Mouse (Mus musculus): ENCODE measurements around the gene Peak1. TPM values are rescaled to one million over a fixed set of nuclear protein-coding genes. Genes with fewer than 3 reads are reported as not detected.
A peak's percentile ranks its signal among the peaks of the same experiment; 100 is the strongest.

Gene Peak1
- polyA plus RNA-seq, 1 experiment from 2014 or later: 10.1 TPM

- H3K4me1 ChIP-seq (replicated peaks): peaks cover 8% of the 10 kb centered on the region
- peak overlapping the region; percentile 61 for H3K4me2 ChIP-seq (replicated peaks)
- under 1% methylated on average over 82 of the region's 82 CpGs for WGBS
- H3K9me3 ChIP-seq: no peaks in the 10 kb centered on the region
- H3K27ac ChIP-seq: peak overlapping the region; percentile 94
- H3K27me3 ChIP-seq (replicated peaks): no peaks in the 10 kb centered on the region
- peak overlapping the region; percentile 98 for H3K4me3 ChIP-seq (replicated peaks)
- ATAC-seq: peak; percentile 95
- no peaks in the 10 kb centered on the region for H3K36me3 ChIP-seq
- H3K9ac ChIP-seq: peak overlapping the region; percentile 99
Measured at GRCm38 (mm10) chr9:56160341-56161141, 257.3 kb downstream of the Peak1 start.

GRCm38 (mm10) chr9:56159456-56159855 is 258.4 kb downstream of the Peak1 start:
- Histone ChIP-seq H3K4me1 (replicated peaks) (peaks cover 8% of the 10 kb centered on the region), H3K27me3 (replicated peaks) (no peaks in the 10 kb centered on the region), H3K9me3 (no peaks in the 10 kb centered on the region), H3K4me3 (replicated peaks) (peak overlapping the region; percentile 98), H3K36me3 (no peaks in the 10 kb centered on the region), H3K4me2 (replicated peaks) (peak overlapping the region; percentile 61), H3K27ac (no peak overlapping the region), H3K9ac (0 out of 2 replicates have a peak overlapping the region, but pooled peaks have one; percentile 28)
- WGBS: 7% methylated on average over 2 of the region's 2 CpGs
- no peak for ATAC-seq

GRCm38 (mm10) chr9:56158077-56158476 is 259.8 kb downstream of the Peak1 start:
- Histone ChIP-seq H3K27ac (no peak overlapping the region), H3K9ac (no peak overlapping the region), H3K36me3 (no peaks in the 10 kb centered on the region), H3K4me1 (replicated peaks) (peaks cover 11% of the 10 kb centered on the region), H3K9me3 (no peaks in the 10 kb centered on the region), H3K27me3 (replicated peaks) (no peaks in the 10 kb centered on the region), H3K4me2 (replicated peaks) (no peak overlapping the region), H3K4me3 (replicated peaks) (no peak overlapping the region)
- ATAC-seq: peak; percentile 6; the same call in 1 of the 2 replicates
- 33% methylated on average over 2 of the region's 2 CpGs for WGBS

GRCm38 (mm10) chr9:56154572-56154971 is 263.3 kb downstream of the Peak1 start:
- ATAC-seq: no peak
- H3K9ac ChIP-seq: no peak overlapping the region
- no peak overlapping the region for H3K4me2 ChIP-seq (replicated peaks)
- no peak overlapping the region for H3K4me3 ChIP-seq (replicated peaks)
- no peaks in the 10 kb centered on the region for H3K27me3 ChIP-seq (replicated peaks)
- H3K9me3 ChIP-seq: no peaks in the 10 kb centered on the region
- 89% methylated on average over 5 of the region's 5 CpGs for WGBS
- H3K27ac ChIP-seq: no peak overlapping the region
- H3K4me1 ChIP-seq (replicated peaks): peaks cover 14% of the 10 kb centered on the region
- H3K36me3 ChIP-seq: no peaks in the 10 kb centered on the region

GRCm38 (mm10) chr9:56152482-56153007 is 265.3 kb downstream of the Peak1 start:
- Histone ChIP-seq H3K9me3 (no peaks in the 10 kb centered on the region), H3K27ac (0 out of 2 replicates have a peak overlapping the region, but pooled peaks have one; percentile 15), H3K36me3 (no peaks in the 10 kb centered on the region), H3K9ac (no peak overlapping the region), H3K27me3 (replicated peaks) (no peaks in the 10 kb centered on the region), H3K4me1 (replicated peaks) (peaks cover 7% of the 10 kb centered on the region; the same call in 1 of the 2 replicates), H3K4me2 (replicated peaks) (no peak overlapping the region), H3K4me3 (replicated peaks) (no peak overlapping the region)
- 52% methylated on average over 4 of the region's 4 CpGs for WGBS
- no peak for ATAC-seq

- H3K27ac ChIP-seq: peak overlapping the region; percentile 36; the same call in 1 of the 2 replicates
- H3K4me1 ChIP-seq (replicated peaks): peaks cover 7% of the 10 kb centered on the region; the same call in 1 of the 2 replicates
- no peaks in the 10 kb centered on the region for H3K27me3 ChIP-seq (replicated peaks)
- no peak overlapping the region for H3K4me3 ChIP-seq (replicated peaks)
- peak; percentile 70 for ATAC-seq
- 43% methylated on average over 7 of the region's 7 CpGs for WGBS
- no peak overlapping the region for H3K9ac ChIP-seq
- no peak overlapping the region for H3K4me2 ChIP-seq (replicated peaks)
- no peaks in the 10 kb centered on the region for H3K9me3 ChIP-seq
- 0 out of 2 replicates have a peak, but pooled peaks cover 4% of the 10 kb centered on the region for H3K36me3 ChIP-seq
Measured at GRCm38 (mm10) chr9:56151745-56152481, 266.0 kb downstream of the Peak1 start.

Other genes starting within 250 kb of the Peak1 start
- gene Hmg20a, start 542 bp upstream of the Peak1 start, polyA plus RNA-seq (2015; fragmentation: Nextera tagmentation; extraction: Ambion mirVana): 42.7 and 43.0 TPM in 2 replicates

Measured in intestine, embryonic 15.5 days (tissue).